Mouse (Mus musculus) heart, embryonic 16.5 days (tissue): ENCODE results near the gene Tsen15. TPM values are rescaled to one million over a fixed set of nuclear protein-coding genes. Genes with fewer than 3 reads are reported as not detected.

Source experiments
- ATAC-seq: fragments of 200-750 bp; cut with Nextera tagmentation; replicated peaks from 2 replicates; pipeline ENCODE4 v1.8.0; 2017; ENCODE audit warnings: moderate number of reproducible peaks; ENCODE audit not compliant: insufficient read depth, low FRiP score; ENCODE audit errors: extremely low read depth
- H3K27ac ChIP-seq: fragments of 300-500 bp; sonication (generic); 2 replicates; pipeline ENCODE4 v1.5.1; 2014; ENCODE audit warnings: mild to moderate bottlenecking, low read length, control low read depth, moderate library complexity
- H3K27me3 ChIP-seq: fragments of 300-500 bp; sonication (generic); 2 replicates; pipeline ENCODE4 v1.6.1; 2014; ENCODE audit warnings: low read length, mixed read lengths; ENCODE audit not compliant: control insufficient read depth, insufficient read depth
- H3K36me3 ChIP-seq: fragments of 300-500 bp; sonication (generic); 2 replicates; pipeline ENCODE4 v1.6.1; 2014; ENCODE audit not compliant: control insufficient read depth, insufficient read depth
- H3K4me1 ChIP-seq: fragments of 300-500 bp; sonication (generic); 2 replicates; pipeline ENCODE4 v1.6.1; 2014; ENCODE audit warnings: low read length, mixed read lengths; ENCODE audit not compliant: control insufficient read depth, insufficient read depth
- H3K4me2 ChIP-seq: fragments of 300-500 bp; sonication (generic); 2 replicates; pipeline ENCODE4 v1.6.1; 2014; ENCODE audit warnings: low read depth, mild to moderate bottlenecking, control low read depth, low read length
- H3K4me3 ChIP-seq: fragments of 300-500 bp; sonication (generic); 2 replicates; pipeline ENCODE4 v1.5.1; 2014; ENCODE audit warnings: mild to moderate bottlenecking, control low read depth, low read length
- H3K9ac ChIP-seq: fragments of 300-500 bp; sonication (generic); 2 replicates; pipeline ENCODE4 v1.6.1; 2014; ENCODE audit warnings: low read length, control low read depth
- H3K9me3 ChIP-seq: fragments of 300-500 bp; sonication (generic); replicated peaks from 2 replicates; pipeline ENCODE4 v1.6.1; 2016; ENCODE audit warnings: low read length; ENCODE audit not compliant: control insufficient read depth
- WGBS: fragments of 180-500 bp; shearing (Covaris S2); extraction: QIAGEN DNeasy Blood & Tissue Kit; methylation state at CpG from one replicate; pipeline ENCODE4 v1.1.7; 2014; 5-methylcytosine and 5-hydroxymethylcytosine counted together
- polyA plus RNA-seq: library from polyadenylated mRNA; unstranded; fragments of >200 nt; fragmentation: Nextera tagmentation; extraction: Ambion mirVana; gene quantifications from 2 replicates; pipeline ENCODE4 v1.2.1, GENCODE M21; 2015

Tsen15 gene
- polyA plus RNA-seq, 1 experiment from 2014 or later: 50.4 TPM

DNA sequence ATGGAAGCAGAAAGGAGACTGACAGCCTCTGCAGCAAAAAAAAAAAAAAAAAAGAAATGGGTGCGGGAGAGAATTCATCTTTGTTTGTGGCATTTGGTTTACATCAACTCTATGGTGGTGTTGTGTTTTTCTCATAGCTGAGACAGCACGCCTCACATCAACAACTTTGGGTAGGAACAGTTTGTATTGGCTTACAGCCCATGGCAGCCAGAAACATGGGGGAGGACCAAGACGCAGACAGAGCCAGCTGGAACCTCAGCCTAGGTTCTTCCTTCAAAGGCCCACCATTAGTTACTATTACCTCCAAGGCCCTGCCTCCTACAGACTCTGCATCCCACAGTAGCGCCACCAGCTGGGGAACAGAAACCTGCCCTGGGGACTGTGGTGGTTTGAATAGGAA is 29.8 kb downstream of the Tsen15 start:
- H3K4me3 ChIP-seq: no peak overlapping the region
- no peaks in the 10 kb centered on the region for H3K36me3 ChIP-seq
- H3K4me1 ChIP-seq: no peaks in the 10 kb centered on the region
- H3K9ac ChIP-seq: no peak overlapping the region
- 56% methylated on average over 4 of the region's 4 CpGs for WGBS
- H3K27me3 ChIP-seq: no peaks in the 10 kb centered on the region
- H3K9me3 ChIP-seq: no peaks in the 10 kb centered on the region
- no peak for ATAC-seq
- H3K4me2 ChIP-seq: no peak overlapping the region
- no peak overlapping the region for H3K27ac ChIP-seq

- H3K36me3 ChIP-seq: no peaks in the 10 kb centered on the region
- ATAC-seq: no peak
- H3K4me3 ChIP-seq: no peak overlapping the region
Observed at GRCm38 (mm10) chr1:152347946-152348345, 38.5 kb downstream of the Tsen15 start.

GRCm38 (mm10) chr1:152324024-152324423 is 62.5 kb downstream of the Tsen15 start:
- ATAC-seq: no peak
- Histone ChIP-seq H3K9me3 (no peaks in the 10 kb centered on the region), H3K4me2 (no peak overlapping the region), H3K36me3 (no peaks in the 10 kb centered on the region), H3K27me3 (no peaks in the 10 kb centered on the region), H3K4me3 (no peak overlapping the region), H3K27ac (no peak overlapping the region), H3K9ac (no peak overlapping the region), H3K4me1 (no peaks in the 10 kb centered on the region)
- WGBS: 84% methylated on average over 6 of the region's 6 CpGs

More at GRCm38 (mm10) chr1:152347946-152348345, 38.5 kb downstream of the Tsen15 start:
- Histone ChIP-seq H3K4me1 (peaks cover 5% of the 10 kb centered on the region), H3K27me3 (no peaks in the 10 kb centered on the region), H3K27ac (no peak overlapping the region), H3K4me2 (no peak overlapping the region), H3K9ac (no peak overlapping the region), H3K9me3 (no peaks in the 10 kb centered on the region)

Other genes with a start within 250 kb of the Tsen15 start
- 2.0 and 2.3 TPM in 2 replicates for gene Colgalt2, start 13.1 kb upstream of the Tsen15 start, polyA plus RNA-seq